Mouse (Mus musculus) hindbrain, embryonic 11.5 days (tissue): ENCODE measurements around the gene Pon1. TPM values are rescaled to one million over a fixed set of nuclear protein-coding genes. Genes with fewer than 3 reads are reported as not detected.

Experiments used
- ATAC-seq: fragments of 200-750 bp; cut with Nextera tagmentation; 2 replicates; pipeline ENCODE4 v1.8.0; 2017; ENCODE audit warnings: mild to moderate bottlenecking, moderate TSS enrichment, moderate library complexity; ENCODE audit not compliant: low FRiP score
- DNase-seq: peaks from one replicate; pipeline ENCODE4 v3.0.0-alpha.2; 2015; ENCODE audit warnings: low spot score
- H3K27ac ChIP-seq: fragments of 300-500 bp; sonication (generic); 2 replicates; pipeline ENCODE4 v1.5.1; 2014; ENCODE audit warnings: mild to moderate bottlenecking, low read depth, low read length
- H3K27me3 ChIP-seq: fragments of 300-500 bp; sonication (generic); 2 replicates; pipeline ENCODE4 v1.6.1; 2014; ENCODE audit warnings: mild to moderate bottlenecking, low read length, moderate library complexity, mixed read lengths; ENCODE audit not compliant: control insufficient read depth, insufficient read depth
- H3K36me3 ChIP-seq: fragments of 300-500 bp; sonication (generic); 2 replicates; pipeline ENCODE4 v1.6.1; 2014; ENCODE audit warnings: mild to moderate bottlenecking, low read length, moderate library complexity, mixed read lengths; ENCODE audit not compliant: control insufficient read depth, insufficient read depth
- H3K4me1 ChIP-seq: fragments of 300-500 bp; sonication (generic); replicated peaks from 2 replicates; pipeline ENCODE4 v1.6.1; 2014; ENCODE audit warnings: low read length, mixed read lengths; ENCODE audit not compliant: control insufficient read depth, insufficient read depth
- H3K4me2 ChIP-seq: fragments of 300-500 bp; sonication (generic); replicated peaks from 2 replicates; pipeline ENCODE4 v1.6.1; 2014; ENCODE audit warnings: mild to moderate bottlenecking, low read depth, low read length
- H3K4me3 ChIP-seq: fragments of 300-500 bp; sonication (generic); 2 replicates; pipeline ENCODE4 v1.5.1; 2014; ENCODE audit warnings: low read depth, low read length
- H3K9ac ChIP-seq: fragments of 300-500 bp; sonication (generic); 2 replicates; pipeline ENCODE4 v1.6.1; 2014; ENCODE audit warnings: low read depth, low read length
- H3K9me3 ChIP-seq: fragments of 300-500 bp; sonication (generic); 2 replicates; pipeline ENCODE4 v1.6.1; 2016; ENCODE audit warnings: low read length; ENCODE audit not compliant: control insufficient read depth
- WGBS: fragments of 180-500 bp; shearing (Covaris S2); extraction: QIAGEN DNeasy Blood & Tissue Kit; methylation state at CpG from one replicate; pipeline ENCODE4 v1.1.7; 2014; 5-methylcytosine and 5-hydroxymethylcytosine counted together
- polyA plus RNA-seq: library from polyadenylated mRNA; unstranded; fragments of >200 nt; fragmentation: Nextera tagmentation; extraction: Ambion mirVana; gene quantifications from 2 replicates; pipeline ENCODE4 v1.2.1, GENCODE M21; 2014

Pon1 gene
- polyA plus RNA-seq, 1 experiment from 2014 or later: 0.22 TPM

- Histone ChIP-seq H3K27ac (no peak overlapping the region), H3K4me2 (no peak overlapping the region), H3K36me3 (no peaks in the 10 kb centered on the region), H3K9me3 (no peaks in the 10 kb centered on the region), H3K27me3 (no peaks in the 10 kb centered on the region), H3K9ac (no peak overlapping the region), H3K4me3 (no peak overlapping the region), H3K4me1 (no peaks in the 10 kb centered on the region)
- 81% methylated on average over 3 of the region's 3 CpGs for WGBS
- ATAC-seq (no peak), DNase-seq (no peak)
Measured at GRCm38 (mm10) chr6:5222080-5222479, 28.3 kb upstream of the Pon1 start.

GRCm38 (mm10) chr6:5218190-5218589 lies 24.4 kb upstream of the Pon1 start:
- DNase-seq (no peak), ATAC-seq (no peak)
- Histone ChIP-seq H3K9ac (no peak overlapping the region), H3K36me3 (no peaks in the 10 kb centered on the region), H3K4me3 (no peak overlapping the region), H3K27ac (no peak overlapping the region), H3K9me3 (no peaks in the 10 kb centered on the region), H3K27me3 (no peaks in the 10 kb centered on the region), H3K4me1 (no peaks in the 10 kb centered on the region), H3K4me2 (no peak overlapping the region)
- WGBS: 92% methylated on average over 4 of the region's 4 CpGs

GRCm38 (mm10) chr6:5207817-5208216 lies 14.1 kb upstream of the Pon1 start:
- 86% methylated on average over 2 of the region's 2 CpGs for WGBS
- ATAC-seq (no peak), DNase-seq (no peak)
- Histone ChIP-seq H3K4me2 (no peak overlapping the region), H3K9ac (no peak overlapping the region), H3K27me3 (no peaks in the 10 kb centered on the region), H3K9me3 (no peaks in the 10 kb centered on the region), H3K36me3 (no peaks in the 10 kb centered on the region), H3K27ac (no peak overlapping the region), H3K4me3 (no peak overlapping the region), H3K4me1 (no peaks in the 10 kb centered on the region)

- no peaks in the 10 kb centered on the region for H3K4me1 ChIP-seq
- DNase-seq (no peak), ATAC-seq (no peak)
- no peak overlapping the region for H3K9ac ChIP-seq
- H3K36me3 ChIP-seq: no peaks in the 10 kb centered on the region
- no peak overlapping the region for H3K4me2 ChIP-seq
- WGBS: 81% methylated on average over 3 of the region's 3 CpGs
- H3K4me3 ChIP-seq: no peak overlapping the region
- H3K27me3 ChIP-seq: no peaks in the 10 kb centered on the region
- H3K27ac ChIP-seq: no peak overlapping the region
- no peaks in the 10 kb centered on the region for H3K9me3 ChIP-seq
Measured at GRCm38 (mm10) chr6:5199916-5200315, 6.2 kb upstream of the Pon1 start.

GRCm38 (mm10) chr6:5199376-5199905 lies 5.7 kb upstream of the Pon1 start:
- H3K4me1 ChIP-seq: no peaks in the 10 kb centered on the region
- ATAC-seq (no peak), DNase-seq (no peak)
- H3K4me2 ChIP-seq: no peak overlapping the region
- H3K9ac ChIP-seq: no peak overlapping the region
- H3K9me3 ChIP-seq: no peaks in the 10 kb centered on the region
- H3K27me3 ChIP-seq: no peaks in the 10 kb centered on the region
- WGBS: 91% methylated on average over 8 of the region's 8 CpGs
- H3K36me3 ChIP-seq: no peaks in the 10 kb centered on the region
- no peak overlapping the region for H3K27ac ChIP-seq
- H3K4me3 ChIP-seq: no peak overlapping the region

DNA sequence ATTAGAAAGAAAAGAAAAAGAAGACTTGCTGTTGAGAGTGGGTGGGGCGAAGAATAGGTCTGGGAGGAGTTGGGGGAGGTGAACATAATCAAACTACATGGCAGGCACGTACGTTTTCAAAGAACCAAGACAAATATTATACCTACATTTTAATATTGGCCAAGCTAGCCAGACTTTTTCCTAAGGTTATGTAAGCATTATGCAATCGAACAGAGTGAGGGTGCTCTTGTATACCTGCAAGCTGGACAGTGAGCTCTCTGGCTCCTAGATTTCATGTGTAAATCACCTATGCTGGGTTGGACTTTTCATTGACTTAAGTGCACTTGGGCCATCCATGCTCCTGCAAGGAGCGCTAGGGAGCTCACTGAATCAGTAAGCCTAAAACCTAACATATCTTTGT lies 4.8 kb upstream of the Pon1 start:
- H3K4me2 ChIP-seq: no peak overlapping the region
- no peaks in the 10 kb centered on the region for H3K36me3 ChIP-seq
- no peak overlapping the region for H3K27ac ChIP-seq
- DNase-seq (no peak), ATAC-seq (no peak)
- no peak overlapping the region for H3K4me3 ChIP-seq
- no peak overlapping the region for H3K9ac ChIP-seq
- H3K27me3 ChIP-seq: no peaks in the 10 kb centered on the region
- WGBS: 89% methylated on average over 5 of the region's 5 CpGs
- no peaks in the 10 kb centered on the region for H3K9me3 ChIP-seq
- no peaks in the 10 kb centered on the region for H3K4me1 ChIP-seq

- no peak overlapping the region for H3K9ac ChIP-seq
- no peak overlapping the region for H3K4me2 ChIP-seq
- WGBS: 83% methylated on average over 4 of the region's 4 CpGs
- no peaks in the 10 kb centered on the region for H3K36me3 ChIP-seq
- H3K4me3 ChIP-seq: no peak overlapping the region
- H3K9me3 ChIP-seq: no peaks in the 10 kb centered on the region
- no peak for ATAC-seq
- H3K27ac ChIP-seq: no peak overlapping the region
- DNase-seq: no peak
- no peaks in the 10 kb centered on the region for H3K4me1 ChIP-seq
- H3K27me3 ChIP-seq: no peaks in the 10 kb centered on the region
Measured at GRCm38 (mm10) chr6:5190761-5191160, 3.0 kb downstream of the Pon1 start.

DNA sequence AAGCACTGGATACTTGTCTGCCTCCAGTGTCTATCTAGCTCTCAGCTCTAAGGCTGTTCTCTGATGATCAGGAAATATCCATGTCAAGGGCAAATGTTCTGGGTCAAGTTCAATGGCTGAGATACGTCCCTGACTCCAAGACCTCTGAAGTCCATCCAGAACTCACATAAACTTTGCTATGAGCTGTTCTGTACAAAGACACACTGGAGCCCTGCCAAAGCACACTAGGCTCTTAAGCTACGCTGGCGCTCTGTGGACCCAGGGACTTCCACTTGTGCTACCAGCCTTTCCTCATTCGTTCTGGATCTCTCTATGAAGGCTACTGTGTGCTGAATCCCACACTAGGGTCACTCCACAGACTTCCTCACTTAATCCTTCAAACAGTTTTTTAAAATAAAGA lies 4.2 kb downstream of the Pon1 start:
- DNase-seq: no peak

DNA sequence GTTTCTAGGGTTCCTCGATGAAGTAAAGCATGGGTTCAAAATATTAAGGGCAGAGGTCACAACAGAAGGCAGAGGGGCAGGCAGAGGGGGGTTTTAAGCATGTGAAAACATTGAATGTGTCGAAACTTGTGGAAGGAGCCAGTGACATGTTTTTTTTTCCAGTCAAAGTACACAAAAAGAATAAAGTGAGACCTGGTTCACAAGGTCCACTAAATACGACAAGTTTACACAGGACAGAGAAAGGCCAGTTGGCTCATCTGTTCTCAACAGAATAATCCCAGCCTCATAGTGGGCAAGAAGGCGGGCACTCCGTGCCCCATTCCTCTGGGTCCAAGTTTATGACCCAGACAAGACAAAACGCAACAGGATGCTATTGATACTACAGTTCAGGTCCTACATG lies 4.8 kb downstream of the Pon1 start:
- no peaks in the 10 kb centered on the region for H3K9me3 ChIP-seq
- DNase-seq (no peak), ATAC-seq (no peak)
- H3K27ac ChIP-seq: no peak overlapping the region
- H3K4me3 ChIP-seq: no peak overlapping the region
- H3K9ac ChIP-seq: no peak overlapping the region
- H3K4me2 ChIP-seq: no peak overlapping the region
- no peaks in the 10 kb centered on the region for H3K27me3 ChIP-seq
- WGBS: 71% methylated on average over 6 of the region's 6 CpGs
- H3K36me3 ChIP-seq: no peaks in the 10 kb centered on the region
- H3K4me1 ChIP-seq: no peaks in the 10 kb centered on the region

More for the DNA sequence above, 4.2 kb downstream of the Pon1 start:
- Histone ChIP-seq H3K36me3 (no peaks in the 10 kb centered on the region), H3K4me1 (no peaks in the 10 kb centered on the region), H3K27me3 (no peaks in the 10 kb centered on the region), H3K9ac (no peak overlapping the region), H3K9me3 (no peaks in the 10 kb centered on the region), H3K4me3 (no peak overlapping the region), H3K27ac (no peak overlapping the region), H3K4me2 (no peak overlapping the region)
- WGBS: 89% methylated on average over 4 of the region's 4 CpGs
- ATAC-seq: no peak
